Mouse (Mus musculus) forebrain, embryonic 11.5 days (tissue): Measurements from ENCODE around the gene Glra1. TPM values are rescaled to one million over a fixed set of nuclear protein-coding genes. Genes with fewer than 3 reads are reported as not detected.
A peak's percentile ranks its signal among the peaks of the same experiment; 100 is the strongest.

Source experiments
- ATAC-seq: fragments of 200-750 bp; cut with Nextera tagmentation; replicated peaks from 2 replicates; pipeline ENCODE4 v1.8.0; 2017; ENCODE audit warnings: moderate TSS enrichment; ENCODE audit not compliant: low FRiP score
- DNase-seq: peaks from one replicate; pipeline ENCODE4 v3.0.0-alpha.2; 2017; ENCODE audit warnings: low spot score
- H3K27ac ChIP-seq: fragments of 300-500 bp; sonication (generic); 2 replicates; pipeline ENCODE4 v1.5.1; 2014; ENCODE audit warnings: low read depth, low read length
- H3K27me3 ChIP-seq: fragments of 300-500 bp; sonication (generic); 2 replicates; pipeline ENCODE4 v1.6.1; 2014; ENCODE audit warnings: mild to moderate bottlenecking, low read length, mixed read lengths; ENCODE audit not compliant: control insufficient read depth, insufficient read depth
- H3K36me3 ChIP-seq: fragments of 300-500 bp; sonication (generic); 2 replicates; pipeline ENCODE4 v1.6.1; 2014; ENCODE audit warnings: mild to moderate bottlenecking, low read length, moderate library complexity, mixed read lengths; ENCODE audit not compliant: control insufficient read depth, insufficient read depth
- H3K4me1 ChIP-seq: fragments of 300-500 bp; sonication (generic); replicated peaks from 2 replicates; pipeline ENCODE4 v1.6.1; 2014; ENCODE audit warnings: low read length, mixed read lengths; ENCODE audit not compliant: control insufficient read depth, insufficient read depth
- H3K4me2 ChIP-seq: fragments of 300-500 bp; sonication (generic); 2 replicates; pipeline ENCODE4 v1.6.1; 2014; ENCODE audit warnings: low read depth, mild to moderate bottlenecking, low read length, moderate library complexity, mixed read lengths; ENCODE audit not compliant: severe bottlenecking
- H3K4me3 ChIP-seq: fragments of 300-500 bp; sonication (generic); 2 replicates; pipeline ENCODE4 v1.5.1; 2014; ENCODE audit warnings: low read depth, low read length
- H3K9ac ChIP-seq: fragments of 300-500 bp; sonication (generic); 2 replicates; pipeline ENCODE4 v1.6.1; 2014; ENCODE audit warnings: low read length
- H3K9me3 ChIP-seq: fragments of 300-500 bp; sonication (generic); 2 replicates; pipeline ENCODE4 v1.6.1; 2016; ENCODE audit warnings: low read length, mixed read lengths; ENCODE audit not compliant: control insufficient read depth
- whole genome bisulfite sequencing: fragments of 180-500 bp; shearing (Covaris S2); extraction: QIAGEN DNeasy Blood & Tissue Kit; methylation state at CpG from one replicate; pipeline ENCODE4 v1.1.7; 2014; 5-methylcytosine and 5-hydroxymethylcytosine counted together
- polyA plus RNA-seq: library from polyadenylated mRNA; unstranded; fragments of >200 nt; fragmentation: Nextera tagmentation; extraction: Ambion mirVana; gene quantifications from 2 replicates; pipeline ENCODE4 v1.2.1, GENCODE M21; 2014

Gene Glra1
- polyA plus RNA-seq, 1 experiment from 2014 or later, result not detected

- 84% methylated on average over 8 of the region's 8 CpGs for WGBS
Measured at GRCm38 (mm10) chr11:55501955-55502531, 106.0 kb downstream of the Glra1 start.

GRCm38 (mm10) chr11:55497885-55498284 lies 110.1 kb downstream of the Glra1 start:
- Histone ChIP-seq H3K27ac (no peak overlapping the region), H3K36me3 (peaks cover 19% of the 10 kb centered on the region), H3K9ac (no peak overlapping the region), H3K9me3 (no peaks in the 10 kb centered on the region), H3K4me1 (no peaks in the 10 kb centered on the region), H3K4me2 (no peak overlapping the region), H3K27me3 (no peaks in the 10 kb centered on the region), H3K4me3 (no peak overlapping the region)
- no peak for DNase-seq
- 76% methylated on average over 5 of the region's 5 CpGs for WGBS
- ATAC-seq, result 0 out of 2 replicates have a peak, but pooled peaks have one; percentile 33

More at GRCm38 (mm10) chr11:55501955-55502531, 106.0 kb downstream of the Glra1 start:
- Histone ChIP-seq H3K27ac (no peak overlapping the region), H3K4me2 (no peak overlapping the region), H3K36me3 (peaks cover 2% of the 10 kb centered on the region; the same call in 1 of the 2 replicates), H3K4me1 (no peaks in the 10 kb centered on the region), H3K4me3 (no peak overlapping the region), H3K9ac (no peak overlapping the region), H3K27me3 (no peaks in the 10 kb centered on the region), H3K9me3 (no peaks in the 10 kb centered on the region)
- ATAC-seq (no peak), DNase-seq (no peak)

GRCm38 (mm10) chr11:55496158-55496557 lies 111.8 kb downstream of the Glra1 start:
- Histone ChIP-seq H3K4me3 (no peak overlapping the region), H3K36me3 (peaks cover 22% of the 10 kb centered on the region), H3K27me3 (no peaks in the 10 kb centered on the region), H3K27ac (no peak overlapping the region), H3K9ac (no peak overlapping the region), H3K4me2 (no peak overlapping the region), H3K4me1 (no peaks in the 10 kb centered on the region), H3K9me3 (no peaks in the 10 kb centered on the region)
- ATAC-seq, result no peak
- no peak for DNase-seq
- 93% methylated on average over 6 of the region's 6 CpGs for WGBS

- 96% methylated on average over 7 of the region's 7 CpGs for WGBS
- H3K27ac ChIP-seq, result no peak overlapping the region
- H3K9ac ChIP-seq, result no peak overlapping the region
- no peak overlapping the region for H3K4me3 ChIP-seq
- ATAC-seq (no peak), DNase-seq (no peak)
- H3K36me3 ChIP-seq, result peaks cover 21% of the 10 kb centered on the region
- no peaks in the 10 kb centered on the region for H3K4me1 ChIP-seq
- no peak overlapping the region for H3K4me2 ChIP-seq
- no peaks in the 10 kb centered on the region for H3K9me3 ChIP-seq
- H3K27me3 ChIP-seq, result no peaks in the 10 kb centered on the region
Measured at GRCm38 (mm10) chr11:55485443-55485842, 122.6 kb downstream of the Glra1 start.

GRCm38 (mm10) chr11:55473219-55473618 lies 134.8 kb downstream of the Glra1 start:
- Histone ChIP-seq H3K9me3 (no peaks in the 10 kb centered on the region), H3K9ac (no peak overlapping the region), H3K27me3 (no peaks in the 10 kb centered on the region), H3K4me1 (peaks cover 10% of the 10 kb centered on the region; the same call in 1 of the 2 replicates), H3K4me3 (no peak overlapping the region), H3K36me3 (peaks cover 4% of the 10 kb centered on the region; the same call in 1 of the 2 replicates), H3K4me2 (no peak overlapping the region), H3K27ac (no peak overlapping the region)
- 92% methylated on average over 3 of the region's 3 CpGs for WGBS
- ATAC-seq, result no peak
- DNase-seq, result no peak

GRCm38 (mm10) chr11:55471467-55471866 lies 136.5 kb downstream of the Glra1 start:
- Histone ChIP-seq H3K4me2 (peak overlapping the region; percentile 74; the same call in 1 of the 2 replicates), H3K9me3 (no peaks in the 10 kb centered on the region), H3K27ac (no peak overlapping the region), H3K27me3 (no peaks in the 10 kb centered on the region), H3K4me3 (peak overlapping the region; percentile 97; the same call in 1 of the 2 replicates), H3K9ac (no peak overlapping the region), H3K4me1 (peaks cover 13% of the 10 kb centered on the region; the same call in 1 of the 2 replicates), H3K36me3 (peaks cover 4% of the 10 kb centered on the region; the same call in 1 of the 2 replicates)
- WGBS, result 93% methylated on average over 7 of the region's 7 CpGs
- ATAC-seq (no peak), DNase-seq (no peak)

- H3K9me3 ChIP-seq, result no peaks in the 10 kb centered on the region
- no peak for ATAC-seq
- no peaks in the 10 kb centered on the region for H3K27me3 ChIP-seq
- H3K4me2 ChIP-seq, result peak overlapping the region; percentile 74
- 68% methylated on average over 8 of the region's 8 CpGs for WGBS
- peaks cover 13% of the 10 kb centered on the region; the same call in 1 of the 2 replicates for H3K4me1 ChIP-seq
- DNase-seq, result no peak
- H3K4me3 ChIP-seq, result peak overlapping the region; percentile 97
- H3K36me3 ChIP-seq, result peaks cover 4% of the 10 kb centered on the region; the same call in 1 of the 2 replicates
- H3K9ac ChIP-seq, result peak overlapping the region; percentile 98
- no peak overlapping the region for H3K27ac ChIP-seq
Measured at GRCm38 (mm10) chr11:55470761-55471160, 137.2 kb downstream of the Glra1 start.

- H3K4me3 ChIP-seq, result peak overlapping the region; percentile 97
- ATAC-seq, result peak; percentile 32
- DNase-seq, result peak; percentile 74
Measured at GRCm38 (mm10) chr11:55469923-55470691, 137.9 kb downstream of the Glra1 start.

More at GRCm38 (mm10) chr11:55469923-55470691, 137.9 kb downstream of the Glra1 start:
- H3K36me3 ChIP-seq, result peaks cover 4% of the 10 kb centered on the region; the same call in 1 of the 2 replicates
- no peaks in the 10 kb centered on the region for H3K9me3 ChIP-seq
- no peaks in the 10 kb centered on the region for H3K27me3 ChIP-seq
- peaks cover 13% of the 10 kb centered on the region; the same call in 1 of the 2 replicates for H3K4me1 ChIP-seq
- peak overlapping the region; percentile 82 for H3K27ac ChIP-seq
- H3K4me2 ChIP-seq, result peak overlapping the region; percentile 74
- WGBS, result 2% methylated on average over 43 of the region's 46 CpGs
- H3K9ac ChIP-seq, result peak overlapping the region; percentile 98
